Mouse (Mus musculus) kidney, adult 11 months (tissue): ENCODE results near the gene Pdss2.

ENCODE experiments used
- DNase-seq: peaks from one replicate; pipeline ENCODE4 v3.0.0; 2022

Pdss2 gene

DNA sequence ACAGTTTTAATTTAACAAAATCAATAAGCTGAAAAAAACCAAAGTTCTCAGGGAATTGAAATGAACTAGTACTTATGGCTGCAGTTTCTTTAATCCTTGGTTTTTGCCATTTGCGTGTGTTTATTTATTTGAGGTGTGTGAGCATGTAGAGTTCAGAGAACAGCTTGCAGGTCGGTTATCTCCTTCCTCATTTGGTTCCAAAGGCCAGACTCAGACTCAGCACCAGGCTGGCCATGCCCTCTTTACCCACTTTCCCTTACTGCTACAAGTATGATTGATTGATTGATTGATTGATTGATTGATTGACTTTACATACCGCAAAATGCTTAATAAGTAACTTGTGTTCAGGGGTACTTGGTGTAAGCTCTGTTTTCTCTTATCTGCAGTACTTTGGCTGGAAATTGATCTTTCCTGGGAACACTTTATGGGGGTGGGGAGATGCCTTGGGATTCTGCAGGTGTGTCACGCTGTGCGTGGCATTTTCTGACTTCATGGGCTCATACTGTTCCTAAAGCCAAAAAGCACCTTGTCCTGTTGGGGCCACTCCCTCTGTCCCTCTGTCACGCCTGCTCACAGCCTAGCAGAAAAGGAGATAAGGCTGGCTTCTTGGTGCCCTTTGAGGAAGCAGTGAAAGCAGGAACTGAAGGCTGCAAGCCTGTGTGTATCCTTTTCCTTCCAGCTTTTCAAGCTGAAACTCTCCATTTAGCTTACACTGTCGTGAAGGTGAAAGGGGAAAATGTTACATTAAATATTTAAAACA, 91.6 kb downstream of the Pdss2 start:
- DNase-seq, result no peak

DNA sequence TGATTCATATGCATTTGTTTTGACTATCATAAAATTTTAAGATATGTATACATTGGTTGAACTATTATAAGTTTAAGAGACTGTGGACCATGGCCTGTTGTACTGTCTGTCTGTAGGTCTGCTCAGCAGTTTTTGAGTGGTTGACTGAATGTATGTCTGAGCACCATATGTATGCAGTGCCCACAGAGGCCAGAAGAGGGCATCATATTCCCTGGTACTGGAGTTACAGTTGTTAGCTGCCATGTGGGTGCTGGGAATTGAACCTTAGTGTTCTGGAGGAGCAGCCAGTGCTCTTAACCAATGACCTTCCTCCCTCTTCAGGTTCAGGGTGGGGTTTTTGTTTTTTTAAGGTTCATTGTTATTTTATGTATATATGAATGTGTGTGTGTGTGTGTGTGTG, 93.9 kb downstream of the Pdss2 start:
- no peak for DNase-seq

DNA sequence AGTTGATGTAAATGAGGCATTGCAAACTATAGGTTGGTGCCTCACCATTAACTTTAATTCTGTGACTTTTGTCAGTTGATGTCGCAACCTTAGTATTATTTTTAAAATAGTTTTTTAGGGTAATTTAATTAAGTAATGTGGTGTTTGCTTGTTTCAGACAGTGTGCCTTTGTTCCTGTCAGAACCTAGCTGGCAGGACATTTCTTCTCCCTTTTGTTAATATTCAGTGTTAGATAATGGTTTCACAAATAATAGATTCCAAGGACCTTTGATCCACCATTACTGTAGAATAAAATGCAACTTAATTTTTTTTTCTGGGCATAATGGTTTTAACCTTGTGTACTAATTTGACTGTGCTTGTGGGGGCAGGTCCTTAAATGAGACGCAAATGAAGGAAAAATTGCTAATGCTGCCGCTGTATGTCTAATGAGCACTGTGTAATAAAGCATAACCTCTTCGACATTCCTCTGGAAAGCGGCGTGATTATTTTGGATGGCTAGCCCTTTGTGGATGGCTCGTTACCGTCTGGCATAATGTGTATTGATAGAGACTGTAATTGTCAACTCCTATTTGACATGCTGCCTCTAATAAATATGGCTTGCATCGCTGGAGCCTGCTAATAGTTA, 96.2 kb downstream of the Pdss2 start:
- DNase-seq, result no peak

DNA sequence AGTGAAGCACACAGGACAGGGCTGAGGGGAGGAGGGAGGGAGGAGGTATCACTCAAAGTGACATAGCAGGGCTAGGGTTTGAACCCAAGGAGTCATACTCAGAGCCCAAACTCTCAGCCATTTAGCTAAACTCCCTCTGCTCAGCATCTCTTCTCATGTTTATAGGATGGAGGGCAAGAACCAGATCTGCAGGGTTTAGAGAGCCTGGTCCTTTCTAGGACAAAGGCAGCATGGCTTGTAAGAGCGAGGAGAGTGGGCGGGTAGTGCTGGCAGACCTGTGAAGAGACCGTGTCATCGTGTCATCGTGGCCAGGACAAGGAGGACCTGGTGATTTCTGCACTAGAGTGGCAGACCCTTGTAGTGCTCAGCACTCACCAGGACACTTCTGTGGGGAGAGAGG, 99.7 kb downstream of the Pdss2 start:
- DNase-seq, result no peak

DNA sequence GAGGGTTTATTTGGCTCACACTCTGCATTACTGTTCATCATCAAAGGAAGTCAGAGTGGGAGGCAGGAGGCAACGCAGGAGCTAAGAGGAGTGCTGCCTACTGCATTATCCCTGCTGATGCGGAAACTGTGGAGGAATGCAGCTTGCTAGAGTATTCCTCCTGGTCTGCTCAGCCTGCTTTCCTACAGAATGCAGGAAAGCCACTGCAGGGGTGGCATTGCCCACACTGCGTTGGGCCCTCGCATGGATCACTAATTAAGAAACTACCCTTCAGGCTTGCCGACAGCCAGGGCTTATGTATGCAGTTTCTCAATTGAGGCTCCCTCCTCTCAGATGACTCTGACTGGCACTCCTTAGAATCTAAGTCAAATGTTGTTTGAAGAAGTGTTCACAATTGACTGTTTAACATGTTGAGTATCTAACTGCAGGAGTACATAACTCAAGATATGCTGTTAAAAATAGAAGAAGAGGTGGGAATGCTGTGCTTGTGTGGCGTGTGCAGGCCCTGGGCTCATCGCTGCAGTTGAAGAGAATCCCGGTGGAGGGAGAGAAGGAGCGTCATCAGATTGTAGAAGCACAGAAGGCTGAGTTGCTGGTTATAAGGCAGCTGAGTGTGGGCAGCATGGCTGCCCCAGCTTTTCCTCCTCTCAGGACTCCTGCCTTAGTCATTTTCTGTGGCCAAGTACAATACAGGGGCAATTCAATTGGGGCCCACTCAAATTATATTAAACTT, 101.3 kb downstream of the Pdss2 start:
- no peak for DNase-seq

DNA sequence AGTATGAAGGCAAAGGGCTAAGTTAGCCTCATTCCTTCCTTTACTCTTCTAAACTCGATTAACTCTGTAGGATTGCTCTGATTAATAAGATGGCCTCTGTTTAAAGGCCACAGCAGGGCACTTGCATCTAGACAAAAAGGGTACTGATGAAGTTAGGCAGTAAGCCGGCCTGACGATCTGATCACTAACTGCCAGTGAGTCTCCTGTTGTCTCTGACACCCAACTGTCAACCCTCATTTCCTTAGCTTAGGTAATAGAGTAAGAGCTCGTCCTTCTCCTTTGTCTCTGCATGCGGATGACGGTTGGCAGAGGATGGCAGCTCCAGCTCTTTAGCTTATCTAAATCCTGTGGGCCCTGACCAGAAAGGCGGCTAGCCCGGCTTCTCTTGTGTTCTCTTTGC, 102.1 kb downstream of the Pdss2 start:
- no peak for DNase-seq

DNA sequence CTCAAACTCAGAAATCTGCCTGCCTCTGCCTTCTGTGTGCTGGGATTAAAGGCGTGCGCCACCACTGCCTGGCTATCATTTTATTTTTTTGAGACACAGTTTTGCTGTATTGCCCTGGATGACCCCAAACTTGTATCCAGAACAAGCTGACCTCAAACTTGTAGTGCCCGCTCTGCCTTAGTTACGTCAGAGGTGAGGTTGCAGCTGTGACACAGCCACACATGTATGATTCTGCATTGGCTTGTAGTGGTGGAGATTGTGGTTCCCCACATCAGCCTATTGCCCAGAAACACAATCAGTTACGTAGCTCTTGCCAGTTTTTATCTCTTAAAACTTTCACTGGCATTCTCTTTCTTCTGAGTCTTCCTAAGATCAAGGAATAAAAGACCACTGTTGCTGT, 108.5 kb downstream of the Pdss2 start:
- DNase-seq, result no peak

DNA sequence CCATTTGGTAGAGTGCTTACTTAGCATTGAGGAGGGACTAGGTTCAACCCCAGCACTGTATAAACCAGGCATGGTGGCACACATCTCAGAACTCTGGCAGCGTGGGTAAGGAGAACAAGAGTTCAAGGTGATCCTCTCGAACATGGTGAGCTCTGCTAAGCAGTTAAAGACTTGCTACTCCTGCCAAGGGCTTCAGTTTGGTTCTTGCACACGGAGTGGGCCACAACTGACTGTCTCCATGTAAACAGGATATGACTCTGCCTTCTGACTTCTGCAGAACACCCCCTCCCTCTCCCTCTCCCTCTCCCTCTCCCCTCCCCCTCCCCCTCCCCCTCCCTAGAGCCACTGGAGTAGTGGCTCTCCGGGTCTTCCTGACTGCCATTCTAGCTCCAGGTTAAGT, 109.4 kb downstream of the Pdss2 start:
- DNase-seq, result no peak

DNA sequence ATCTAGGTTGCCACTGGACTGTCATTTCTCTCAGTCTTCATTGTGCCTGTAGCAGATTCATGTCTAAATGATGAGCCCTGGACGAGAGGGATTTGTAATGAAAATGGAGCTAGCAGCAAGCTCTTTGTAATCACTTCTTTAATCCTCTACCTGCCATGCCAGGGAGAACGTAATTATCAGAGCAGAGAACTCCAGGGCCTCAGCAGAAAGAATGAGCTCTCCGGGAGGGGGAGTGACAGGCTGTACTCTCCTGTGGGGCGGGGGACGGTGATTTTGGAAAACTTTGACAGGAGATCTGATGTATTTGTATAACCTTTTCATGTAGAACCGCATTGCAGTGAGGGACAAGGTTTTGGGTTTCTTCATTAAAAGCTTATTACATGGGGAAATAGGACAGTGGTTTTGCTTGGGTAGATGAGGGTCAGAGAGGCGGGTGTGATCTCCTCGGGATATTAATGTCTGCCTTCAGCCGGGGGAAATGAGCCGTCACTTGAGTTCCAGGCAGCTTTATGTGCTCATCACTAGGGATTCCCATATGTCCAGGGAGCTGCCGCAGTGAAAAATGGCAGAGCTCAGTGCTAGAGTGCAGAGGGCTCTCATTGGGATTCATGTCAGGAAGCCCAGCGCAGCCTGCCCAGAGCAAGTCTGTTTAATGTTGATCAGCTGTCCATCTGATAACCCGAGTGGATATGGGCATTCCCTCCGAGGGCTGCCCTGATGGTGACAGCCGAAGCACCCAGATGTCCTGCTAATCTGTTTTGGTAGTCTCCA, 110.8 kb downstream of the Pdss2 start:
- no peak for DNase-seq

DNA sequence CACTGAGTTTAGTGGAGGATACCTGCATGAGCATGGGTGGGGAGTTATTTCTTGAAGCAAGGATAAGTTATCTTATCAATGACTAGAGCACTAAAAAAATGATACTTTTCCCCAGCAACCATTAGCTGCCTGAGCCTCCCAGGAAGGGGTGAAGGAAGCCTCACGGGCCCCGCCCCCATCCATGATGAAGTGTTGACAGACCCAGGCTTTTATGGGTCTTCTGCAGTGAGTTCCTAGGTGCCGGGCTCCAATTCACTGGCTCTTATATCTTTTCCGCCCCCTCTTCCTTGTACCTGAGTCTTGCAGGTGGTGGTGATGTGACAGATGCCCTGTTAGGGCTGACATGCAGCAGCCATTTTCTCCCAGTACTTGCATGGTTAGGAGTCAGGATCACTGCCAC, 114.6 kb downstream of the Pdss2 start:
- DNase-seq, result no peak

DNA sequence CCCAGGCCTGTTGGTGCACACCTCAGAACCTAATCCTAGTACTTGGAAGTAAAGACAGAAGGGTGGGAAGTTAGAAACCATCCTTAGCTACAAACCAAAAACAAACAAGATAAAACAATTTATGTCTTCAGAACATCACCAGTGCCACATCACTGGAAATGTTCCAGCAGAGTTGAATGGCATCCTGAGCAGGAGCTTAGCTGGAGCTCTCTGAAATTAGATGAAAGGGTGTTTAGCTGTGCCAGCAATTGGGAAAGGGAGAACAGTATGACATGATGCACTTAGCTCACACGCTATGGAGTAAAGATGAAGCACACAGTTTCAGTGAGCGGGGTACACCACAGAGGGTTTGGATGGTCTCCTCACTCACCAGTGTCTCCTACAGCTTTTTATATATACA, 115.8 kb downstream of the Pdss2 start:
- DNase-seq, result no peak

DNA sequence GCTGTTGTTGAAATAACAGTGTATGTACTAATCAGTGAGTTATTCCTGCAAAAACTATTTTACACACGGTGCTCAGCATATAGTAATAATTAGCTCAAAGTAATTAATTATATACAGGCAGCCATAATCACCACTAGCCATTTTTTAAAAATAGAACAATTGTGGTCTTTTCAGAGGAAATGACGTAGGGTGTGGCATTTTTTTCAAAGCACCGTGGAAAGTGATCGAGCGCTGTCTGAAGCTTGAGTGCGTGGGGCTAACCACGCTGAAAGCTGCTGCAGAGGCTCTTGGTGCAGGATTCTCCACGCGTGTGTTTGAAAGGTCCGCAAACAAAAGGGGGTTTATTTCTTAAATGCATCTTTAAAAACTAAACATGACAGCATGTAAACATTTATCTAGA, 118.5 kb downstream of the Pdss2 start:
- no peak for DNase-seq

DNA sequence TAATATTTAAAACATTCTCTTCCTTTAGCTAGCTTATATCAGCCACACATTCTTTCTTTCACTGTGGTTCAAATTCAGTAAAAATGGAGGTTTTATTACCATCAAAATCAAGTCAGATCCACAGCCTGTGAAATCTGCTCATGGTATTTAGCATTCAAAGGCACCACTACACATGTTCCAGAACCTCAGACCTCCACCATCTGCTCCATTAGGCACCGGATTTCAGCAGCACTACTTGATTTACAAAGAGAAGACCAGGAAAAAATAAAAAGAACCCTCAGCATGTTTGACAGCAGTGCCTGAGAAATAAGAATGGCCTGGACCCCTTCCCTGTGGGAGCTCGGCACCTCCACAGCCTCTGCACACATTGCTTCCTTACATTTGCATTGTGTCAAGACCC, 128.4 kb downstream of the Pdss2 start:
- DNase-seq, result no peak

DNA sequence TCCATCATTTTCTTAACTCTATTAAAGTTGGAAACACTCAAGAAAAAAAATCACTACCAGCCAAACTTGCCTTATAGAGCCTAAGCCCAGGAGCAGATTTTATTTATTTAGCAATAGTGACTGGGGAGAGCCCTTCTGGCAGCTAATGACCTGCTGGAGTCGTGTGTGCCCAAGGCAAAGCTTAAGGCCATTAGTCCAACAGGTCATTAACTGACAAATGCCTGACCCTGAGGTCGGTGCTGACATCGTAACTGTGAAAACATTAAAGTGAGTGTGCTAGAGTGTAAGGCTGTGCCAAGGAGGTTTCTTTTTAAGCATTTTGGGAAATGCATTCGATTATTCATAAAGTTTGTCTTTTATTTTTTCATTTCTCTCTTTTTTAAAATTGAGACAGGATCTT, 136.6 kb downstream of the Pdss2 start:
- no peak for DNase-seq

DNA sequence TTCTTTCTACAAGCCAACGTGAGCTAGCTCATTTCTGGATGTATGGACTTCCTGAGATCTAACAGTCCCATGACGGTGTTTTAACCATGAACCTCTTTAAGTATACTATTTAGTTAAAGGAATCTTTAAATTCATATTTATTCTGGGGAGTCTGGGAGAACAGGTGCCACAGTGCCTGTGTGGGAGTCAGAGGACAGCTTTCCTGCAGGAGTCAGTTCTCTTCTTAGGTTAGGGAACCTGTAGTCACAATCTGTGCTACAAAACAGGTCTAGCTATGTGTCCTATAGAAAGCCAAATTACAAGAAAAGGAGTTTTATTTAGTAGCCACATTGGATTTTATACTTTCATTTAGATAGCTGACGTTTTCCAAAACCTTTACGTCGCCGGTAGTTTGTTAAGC, 141.7 kb downstream of the Pdss2 start:
- DNase-seq, result no peak

DNA sequence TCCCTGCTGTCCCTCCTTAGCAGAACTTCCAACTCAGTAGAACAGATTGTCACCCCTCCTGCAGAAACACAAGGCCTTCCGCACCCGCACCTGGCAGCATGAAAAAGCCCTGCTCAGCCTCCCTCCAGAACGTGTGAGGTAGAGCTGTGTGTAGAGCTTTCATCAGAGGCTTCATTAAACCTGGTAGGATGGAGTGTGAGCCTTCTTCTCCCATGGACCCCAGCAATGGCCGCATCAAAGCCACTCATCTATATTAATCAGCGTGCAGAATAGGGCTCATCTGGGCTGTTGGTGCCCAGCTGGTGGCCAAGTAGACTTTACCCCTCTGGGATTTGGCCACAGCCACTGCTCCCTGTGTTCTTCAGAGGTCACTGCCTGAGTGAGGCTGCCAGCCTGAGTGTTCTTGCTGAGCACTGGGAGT, 142.2 kb downstream of the Pdss2 start:
- peak; percentile 79 for DNase-seq

DNA sequence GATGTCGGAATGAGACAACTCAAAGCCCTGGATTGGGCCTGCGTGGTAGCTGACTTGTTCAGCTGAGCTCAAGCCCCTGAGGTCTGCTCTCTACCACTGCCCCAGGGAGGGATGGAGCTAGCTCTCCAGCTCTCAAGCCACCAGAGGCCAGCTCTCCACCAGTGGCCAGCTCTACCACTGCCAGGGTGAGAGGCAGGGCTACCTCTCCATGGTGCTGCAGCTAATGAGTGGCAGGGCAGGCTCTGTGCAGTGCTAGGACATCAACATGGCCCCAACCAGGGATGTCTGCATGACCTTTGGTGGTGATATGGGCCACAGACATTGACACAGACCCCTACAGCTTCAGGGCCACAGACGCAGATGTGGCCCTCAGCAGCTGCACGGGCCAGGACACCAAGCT, 144.6 kb downstream of the Pdss2 start:
- DNase-seq, result no peak

DNA sequence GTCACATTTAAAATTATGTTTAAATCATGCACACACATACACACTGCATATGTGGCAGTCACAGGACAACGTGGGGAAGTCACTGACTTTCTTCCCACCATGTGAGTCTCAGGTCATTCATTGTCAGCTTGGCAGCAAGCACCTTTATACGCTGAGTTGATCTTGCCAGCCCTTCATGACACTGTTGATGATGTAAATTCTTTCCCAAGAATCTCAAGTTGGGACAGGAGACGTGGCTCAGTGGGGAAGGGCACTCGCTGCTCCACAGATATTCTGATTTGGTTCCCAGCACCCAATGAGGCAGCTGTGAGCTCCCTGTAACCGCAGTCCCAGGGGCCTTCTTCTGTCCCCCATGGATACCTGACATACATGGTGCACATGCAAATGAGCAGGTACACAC, 147.3 kb downstream of the Pdss2 start:
- no peak for DNase-seq

DNA sequence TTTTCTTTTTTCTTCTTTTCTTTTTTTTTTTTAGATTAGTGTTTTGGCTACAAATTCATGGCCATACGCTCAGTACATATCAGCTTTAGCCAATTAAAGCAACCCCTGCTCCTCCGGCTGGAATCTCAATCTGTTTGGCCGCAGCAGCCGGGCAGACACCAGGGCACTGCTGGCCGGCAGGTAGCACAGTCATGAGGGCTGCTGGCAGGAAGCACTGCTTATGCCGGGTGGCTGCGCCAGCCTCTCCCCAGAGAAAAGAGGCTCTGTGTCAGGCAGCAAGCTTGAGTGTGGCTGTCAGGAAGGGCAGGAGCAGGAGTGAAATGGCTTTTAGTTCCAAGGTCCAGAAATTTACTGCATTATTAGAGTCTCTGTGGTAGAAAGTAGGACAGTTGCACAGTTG, 151.0 kb downstream of the Pdss2 start:
- DNase-seq, result peak; percentile 64

DNA sequence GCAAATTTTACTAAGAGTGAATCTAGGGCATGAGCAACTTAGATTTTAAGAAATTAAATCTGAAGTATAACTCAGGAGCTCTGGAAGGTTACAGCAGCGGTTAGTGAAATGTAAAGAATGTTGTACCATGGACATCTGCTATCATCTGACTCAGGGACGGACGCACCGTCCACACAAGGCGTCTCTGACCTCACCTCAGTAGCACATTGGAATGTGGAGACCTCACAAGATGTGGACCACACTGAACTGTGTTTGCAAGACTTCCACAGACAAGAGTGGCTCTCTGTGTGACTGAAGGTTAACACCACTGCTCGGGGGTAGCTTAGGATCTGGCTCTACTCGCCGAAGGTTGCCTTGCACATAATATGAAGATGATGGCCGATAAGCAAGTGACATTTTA, 151.7 kb downstream of the Pdss2 start:
- no peak for DNase-seq

DNA sequence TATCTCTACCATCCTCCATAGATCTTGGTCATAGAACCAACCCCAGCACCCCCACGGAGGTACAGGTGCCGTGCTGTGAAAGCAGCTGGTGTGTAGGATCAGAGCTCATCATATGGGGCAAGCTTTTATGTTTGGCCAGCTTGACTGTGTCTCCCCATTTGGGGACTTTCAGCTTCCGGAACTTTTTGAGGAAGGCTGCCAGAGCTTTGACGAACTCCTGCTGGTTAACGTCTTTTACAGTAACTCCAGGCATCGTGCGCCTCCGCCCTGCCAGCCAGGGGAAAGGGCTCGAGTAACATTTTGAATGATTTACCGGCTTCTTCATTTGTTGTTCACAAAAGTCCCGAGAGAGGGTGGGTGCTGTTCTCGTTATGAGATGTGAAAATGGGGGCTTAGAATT, 152.4 kb downstream of the Pdss2 start:
- DNase-seq, result no peak

DNA sequence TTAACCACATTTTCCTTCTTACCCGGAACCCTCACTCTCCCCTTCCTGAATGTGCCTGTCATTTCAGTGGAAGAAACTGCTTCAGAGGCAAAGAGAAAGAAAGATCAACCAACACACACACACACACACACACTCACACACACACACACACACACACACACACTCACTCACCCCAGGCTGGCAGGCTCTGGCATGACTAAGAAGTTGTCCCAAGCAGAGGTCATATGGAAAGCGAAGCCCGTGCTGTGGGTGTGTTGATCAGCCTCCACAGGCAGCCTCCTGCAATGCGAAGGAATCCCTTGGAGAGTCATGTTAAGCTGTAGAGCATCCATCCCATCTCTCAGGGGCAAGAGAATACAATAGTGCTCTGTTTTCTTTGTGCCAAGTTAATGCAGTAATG, 154.0 kb downstream of the Pdss2 start:
- DNase-seq, result no peak

DNA sequence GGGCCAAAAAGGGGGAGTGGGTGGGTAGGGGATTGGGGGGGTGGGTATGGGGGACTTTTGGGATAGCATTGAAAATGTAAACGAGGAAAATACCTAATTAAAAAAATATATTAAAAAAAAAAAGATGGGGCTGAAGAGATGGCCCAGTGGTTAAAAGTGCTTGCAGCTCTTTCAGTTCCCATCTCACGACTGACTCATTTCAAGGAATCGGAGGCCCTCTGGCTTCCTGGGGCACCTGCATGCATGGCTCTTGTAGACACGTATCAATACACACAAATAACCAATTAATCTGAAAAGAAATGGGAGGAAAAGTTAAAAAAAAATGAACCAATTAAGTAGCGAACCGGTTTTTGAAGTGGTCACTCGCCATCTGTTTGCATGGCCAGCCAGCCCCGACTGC, 155.5 kb downstream of the Pdss2 start:
- DNase-seq, result no peak

DNA sequence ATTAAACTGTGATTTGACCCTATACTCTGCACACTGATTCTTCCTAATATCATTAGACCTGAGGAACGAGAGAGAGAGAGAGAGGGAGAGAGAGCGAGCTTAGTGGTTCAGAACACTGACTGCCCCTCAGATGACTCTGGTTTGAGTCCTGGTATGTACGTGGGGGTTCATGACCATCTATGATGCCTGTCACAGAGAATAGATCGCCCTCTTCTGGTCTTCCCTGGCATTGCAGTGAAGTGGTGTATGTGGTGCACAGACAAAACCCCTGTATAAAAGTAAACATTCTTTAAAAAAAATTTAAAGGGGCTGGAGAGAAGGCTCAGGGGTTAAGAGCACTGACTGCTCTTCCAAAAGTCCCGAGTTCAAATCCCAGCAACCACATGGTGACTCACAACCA, 157.0 kb downstream of the Pdss2 start:
- peak; percentile 33 for DNase-seq
